Mouse (Mus musculus) liver, adult 2 months (tissue): ENCODE measurements at regions not wholly inside any gene's neighbourhood (a gene's known extent, or its start where the extent isn't known, plus 50 kb on each side); places are given as distances from the start of the nearest gene placed in this dataset.

Source experiments
- DNase-seq: peaks from one replicate; pipeline ENCODE4 v3.0.0-alpha.2; 2011; ENCODE audit warnings: low read depth, low spot score; ENCODE audit errors: extremely low read depth
- H3K27ac ChIP-seq: fragments of 200-500 bp; replicated peaks from 2 replicates; pipeline ENCODE4 v1.5.1; 2012; ENCODE audit warnings: low read depth, mild to moderate bottlenecking, control low read depth, inconsistent platforms, low read length; ENCODE audit not compliant: insufficient read depth
- H3K27me3 ChIP-seq: fragments of 200-500 bp; 2 replicates; pipeline ENCODE4 v1.6.1; 2012; ENCODE audit warnings: mild to moderate bottlenecking, moderate library complexity, low read length, inconsistent platforms; ENCODE audit not compliant: control insufficient read depth, insufficient read depth
- H3K36me3 ChIP-seq: fragments of 200-500 bp; 2 replicates; pipeline ENCODE4 v1.6.1; 2012; ENCODE audit warnings: low read length, inconsistent platforms; ENCODE audit not compliant: control insufficient read depth, insufficient read depth
- H3K4me1 ChIP-seq: fragments of 200-500 bp; 2 replicates; pipeline ENCODE4 v1.6.1; 2011; ENCODE audit warnings: low read length; ENCODE audit not compliant: control insufficient read depth, insufficient read depth
- H3K4me3 ChIP-seq: fragments of 200-500 bp; 2 replicates; pipeline ENCODE4 v1.5.1; 2011; ENCODE audit warnings: low read depth, mild to moderate bottlenecking, control low read depth, low read length, moderate library complexity; ENCODE audit not compliant: insufficient read depth
- H3K79me2 ChIP-seq: fragments of 200-500 bp; 2 replicates; pipeline ENCODE4 v1.6.1; 2012; ENCODE audit warnings: inconsistent platforms, mild to moderate bottlenecking, low read length, moderate library complexity; ENCODE audit not compliant: control insufficient read depth, insufficient read depth
- H3K9ac ChIP-seq: fragments of 200-500 bp; 2 replicates; pipeline ENCODE4 v1.6.1; 2012; ENCODE audit warnings: low read depth, mild to moderate bottlenecking, control low read depth, inconsistent platforms, low read length
- CTCF ChIP-seq: fragments of 200-500 bp; IDR thresholded peaks from 2 replicates; pipeline ENCODE4 v1.5.1; 2011; ENCODE audit warnings: low read depth, low read length, control low read depth
- POLR2A ChIP-seq: fragments of 200-500 bp; IDR thresholded peaks from 2 replicates; pipeline ENCODE4 v1.6.1; 2011; ENCODE audit warnings: low read length, control low read depth; ENCODE audit not compliant: insufficient read depth; ENCODE audit errors: extremely low read depth
- WGBS: fragments of 180-500 bp; shearing (Covaris S2); methylation state at CpG from one replicate; pipeline ENCODE4 v1.1.7; 2018; 5-methylcytosine and 5-hydroxymethylcytosine counted together

- WGBS: 95% methylated on average over 2 of the region's 2 CpGs
- Histone ChIP-seq H3K27me3 (no peaks in the 10 kb centered on the region), H3K79me2 (no peaks in the 10 kb centered on the region), H3K27ac (no peak overlapping the region), H3K36me3 (no peaks in the 10 kb centered on the region), H3K4me3 (no peak overlapping the region), H3K4me1 (no peaks in the 10 kb centered on the region), H3K9ac (no peak overlapping the region)
- DNase-seq: no peak
- TF ChIP-seq CTCF (no peak), POLR2A (no peak)
Observed at GRCm38 (mm10) chr8:82191011-82191410, 212.0 kb downstream of the Il15 start.

- Histone ChIP-seq H3K4me1 (no peaks in the 10 kb centered on the region), H3K36me3 (no peaks in the 10 kb centered on the region), H3K4me3 (no peak overlapping the region), H3K9ac (no peak overlapping the region), H3K79me2 (no peaks in the 10 kb centered on the region), H3K27me3 (no peaks in the 10 kb centered on the region), H3K27ac (no peak overlapping the region)
- TF ChIP-seq CTCF (no peak), POLR2A (no peak)
- WGBS: 75% methylated on average over 2 of the region's 2 CpGs
- no peak for DNase-seq
Observed at GRCm38 (mm10) chr8:82187138-82187880, 215.7 kb downstream of the Il15 start.

- no peak overlapping the region for H3K27ac ChIP-seq
- no peaks in the 10 kb centered on the region for H3K79me2 ChIP-seq
- no peaks in the 10 kb centered on the region for H3K4me1 ChIP-seq
- H3K36me3 ChIP-seq: no peaks in the 10 kb centered on the region
- H3K4me3 ChIP-seq: no peak overlapping the region
- no peak for DNase-seq
- H3K27me3 ChIP-seq: no peaks in the 10 kb centered on the region
- TF ChIP-seq POLR2A (no peak), CTCF (no peak)
- no peak overlapping the region for H3K9ac ChIP-seq
Observed at GRCm38 (mm10) chr8:82184022-82184421, 219.0 kb downstream of the Il15 start.
